Mouse (Mus musculus): Measurements from ENCODE around the gene Igsf21.

GRCm38 (mm10) chr4:140131201-140131600 is 115.4 kb downstream of the Igsf21 start:
- TF ChIP-seq EP300 (IDR thresholded peaks at IDR 0.05; ENCODE audit: low read depth) (no peak), CTCF (IDR thresholded peaks at IDR 0.05; ENCODE audit: low read depth) (no peak)
